Mouse (Mus musculus) heart, embryonic 12.5 days (tissue): ENCODE results near the gene Palld. TPM values are rescaled to one million over a fixed set of nuclear protein-coding genes. Genes with fewer than 3 reads are reported as not detected.

ENCODE experiments used
- ATAC-seq: fragments of 200-750 bp; cut with Nextera tagmentation; 2 replicates; pipeline ENCODE4 v1.8.0; 2017; ENCODE audit warnings: moderate TSS enrichment, moderate library complexity; ENCODE audit not compliant: insufficient number of reproducible peaks, low FRiP score
- H3K27ac ChIP-seq: fragments of 300-500 bp; sonication (generic); 2 replicates; pipeline ENCODE4 v1.5.1; 2016; ENCODE audit warnings: mild to moderate bottlenecking, moderate library complexity; ENCODE audit not compliant: poor library complexity, severe bottlenecking
- H3K27me3 ChIP-seq: fragments of 300-500 bp; sonication (generic); replicated peaks from 2 replicates; pipeline ENCODE4 v1.6.1; 2016; ENCODE audit warnings: mild to moderate bottlenecking, moderate library complexity
- H3K36me3 ChIP-seq: fragments of 300-500 bp; sonication (generic); 2 replicates; pipeline ENCODE4 v1.6.1; 2016; ENCODE audit warnings: mild to moderate bottlenecking, moderate library complexity
- H3K4me1 ChIP-seq: fragments of 300-500 bp; sonication (generic); replicated peaks from 2 replicates; pipeline ENCODE4 v1.6.1; 2016; ENCODE audit warnings: mild to moderate bottlenecking
- H3K4me2 ChIP-seq: fragments of 300-500 bp; sonication (generic); 2 replicates; pipeline ENCODE4 v1.6.1; 2016; ENCODE audit warnings: mild to moderate bottlenecking, moderate library complexity
- H3K4me3 ChIP-seq: fragments of 300-500 bp; sonication (generic); 2 replicates; pipeline ENCODE4 v1.5.1; 2016; ENCODE audit warnings: mild to moderate bottlenecking
- H3K9ac ChIP-seq: fragments of 300-500 bp; sonication (generic); 2 replicates; pipeline ENCODE4 v1.6.1; 2016; ENCODE audit warnings: mild to moderate bottlenecking, moderate library complexity
- H3K9me3 ChIP-seq: fragments of 300-500 bp; sonication (generic); replicated peaks from 2 replicates; pipeline ENCODE4 v1.6.1; 2016; ENCODE audit warnings: mild to moderate bottlenecking, moderate library complexity
- WGBS: fragments of 180-500 bp; shearing (Covaris S2); methylation state at CpG from one replicate; pipeline ENCODE4 v1.1.7; 2016; 5-methylcytosine and 5-hydroxymethylcytosine counted together
- polyA plus RNA-seq: library from polyadenylated mRNA; unstranded; fragments of >200 nt; fragmentation: Nextera tagmentation; extraction: Ambion mirVana; gene quantifications from 2 replicates; pipeline ENCODE4 v1.2.1, GENCODE M21; 2016

Gene Palld
- polyA plus RNA-seq, 1 experiment from 2014 or later: 208 TPM

- no peak overlapping the region for H3K27ac ChIP-seq
- no peak overlapping the region for H3K4me3 ChIP-seq
- no peak overlapping the region for H3K9ac ChIP-seq
- no peak for ATAC-seq
- H3K4me1 ChIP-seq: peaks cover 29% of the 10 kb centered on the region
- no peaks in the 10 kb centered on the region for H3K27me3 ChIP-seq
- H3K4me2 ChIP-seq: no peak overlapping the region
- 0 out of 2 replicates have a peak, but pooled peaks cover 8% of the 10 kb centered on the region for H3K36me3 ChIP-seq
- H3K9me3 ChIP-seq: no peaks in the 10 kb centered on the region
- 58% methylated on average over 5 of the region's 5 CpGs for WGBS
Measured at GRCm38 (mm10) chr8:61823157-61823556, 79.3 kb downstream of the Palld start.

DNA sequence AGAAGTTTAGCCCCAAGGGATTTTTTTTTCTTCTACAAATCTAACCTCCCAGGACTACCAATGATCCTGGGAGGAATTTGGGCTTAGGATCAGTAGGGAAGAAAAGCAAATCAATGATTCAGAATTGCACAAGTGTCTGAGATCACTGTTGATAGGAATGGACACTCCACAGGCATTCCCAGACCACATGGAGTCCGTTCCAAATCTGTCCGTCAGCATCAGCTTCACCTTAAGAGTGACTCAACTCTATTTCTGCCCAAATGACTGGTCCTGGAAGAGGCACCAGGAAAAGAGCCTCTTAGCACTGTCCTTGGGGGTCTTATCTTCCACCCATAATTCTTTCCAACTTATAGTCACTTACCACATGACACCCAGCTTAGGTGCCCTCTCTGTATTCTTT is 98.7 kb downstream of the Palld start:
- no peak overlapping the region for H3K4me2 ChIP-seq
- H3K27me3 ChIP-seq: no peaks in the 10 kb centered on the region
- no peaks in the 10 kb centered on the region for H3K9me3 ChIP-seq
- WGBS: 25% methylated on average over 2 of the region's 2 CpGs
- no peaks in the 10 kb centered on the region for H3K36me3 ChIP-seq
- no peak overlapping the region for H3K9ac ChIP-seq
- H3K4me3 ChIP-seq: no peak overlapping the region
- no peak for ATAC-seq
- H3K27ac ChIP-seq: 0 out of 2 replicates have a peak overlapping the region, but pooled peaks have one; percentile 28
- peaks cover 26% of the 10 kb centered on the region for H3K4me1 ChIP-seq

- Histone ChIP-seq H3K9me3 (no peaks in the 10 kb centered on the region), H3K27me3 (no peaks in the 10 kb centered on the region), H3K27ac (no peak overlapping the region), H3K4me2 (no peak overlapping the region), H3K4me1 (peaks cover 26% of the 10 kb centered on the region), H3K4me3 (no peak overlapping the region), H3K9ac (no peak overlapping the region), H3K36me3 (no peaks in the 10 kb centered on the region)
- ATAC-seq: no peak
- whole genome bisulfite sequencing: 67% methylated on average over 2 of the region's 2 CpGs
Measured at GRCm38 (mm10) chr8:61802840-61803239, 99.7 kb downstream of the Palld start.

- H3K27me3 ChIP-seq: no peaks in the 10 kb centered on the region
- H3K36me3 ChIP-seq: no peaks in the 10 kb centered on the region
- no peak for ATAC-seq
- WGBS: 88% methylated on average over 1 of the region's 1 CpGs
- no peak overlapping the region for H3K9ac ChIP-seq
- no peaks in the 10 kb centered on the region for H3K9me3 ChIP-seq
- H3K4me3 ChIP-seq: no peak overlapping the region
- H3K27ac ChIP-seq: no peak overlapping the region
- no peaks in the 10 kb centered on the region; the same call in 1 of the 2 replicates for H3K4me1 ChIP-seq
- no peak overlapping the region for H3K4me2 ChIP-seq
Measured at GRCm38 (mm10) chr8:61797391-61797947, 105.0 kb downstream of the Palld start.

DNA sequence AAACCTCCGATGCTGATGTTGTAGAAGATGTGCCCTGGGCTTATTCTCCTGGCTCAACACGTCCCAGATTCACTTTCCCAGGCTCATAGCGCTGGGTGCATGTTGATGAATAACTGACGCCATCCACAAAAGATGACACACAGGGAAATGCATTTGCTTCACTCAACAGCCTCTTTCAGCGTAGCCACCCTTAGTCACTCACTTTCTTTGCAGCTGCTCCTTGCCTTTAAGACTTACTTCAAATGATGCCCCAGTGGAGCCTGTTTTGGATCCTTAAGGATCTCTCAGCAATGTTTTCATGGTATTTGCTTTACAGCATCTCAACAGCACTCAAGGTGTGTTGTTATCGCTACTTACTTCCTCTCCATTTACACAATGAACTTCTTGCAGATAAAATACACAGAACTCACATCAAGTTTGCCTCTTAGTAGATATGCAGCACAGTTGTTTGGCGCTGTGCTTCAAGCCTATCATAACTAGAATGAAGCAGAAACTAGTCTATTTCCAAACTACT is 105.9 kb downstream of the Palld start:
- Histone ChIP-seq H3K9me3 (no peaks in the 10 kb centered on the region), H3K4me1 (no peaks in the 10 kb centered on the region; the same call in none of the 2 replicates), H3K4me3 (no peak overlapping the region), H3K9ac (no peak overlapping the region), H3K27me3 (no peaks in the 10 kb centered on the region), H3K4me2 (no peak overlapping the region), H3K27ac (no peak overlapping the region), H3K36me3 (no peaks in the 10 kb centered on the region)
- 78% methylated on average over 7 of the region's 7 CpGs for WGBS
- ATAC-seq: no peak

DNA sequence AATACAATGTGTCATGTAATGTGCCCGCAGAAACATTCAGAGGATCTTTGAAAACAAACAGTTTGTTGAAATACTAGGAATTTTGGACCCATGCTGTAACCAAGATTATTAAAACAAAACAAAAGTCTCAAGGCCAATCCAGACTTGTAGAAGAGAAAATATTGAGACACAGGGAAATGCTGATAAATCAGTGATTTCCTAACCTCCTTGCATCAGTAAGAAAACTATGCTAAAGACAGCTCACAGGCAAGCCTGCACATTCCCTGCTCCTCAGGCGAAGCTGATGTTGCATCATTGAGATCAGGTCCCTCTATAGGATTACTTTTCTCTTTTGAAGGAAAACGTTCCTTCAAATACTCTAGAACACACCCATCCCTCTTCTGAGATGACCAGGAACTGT is 112.5 kb downstream of the Palld start:
- Histone ChIP-seq H3K4me3 (no peak overlapping the region), H3K36me3 (no peaks in the 10 kb centered on the region), H3K27ac (no peak overlapping the region), H3K9me3 (no peaks in the 10 kb centered on the region), H3K4me1 (no peaks in the 10 kb centered on the region; the same call in 1 of the 2 replicates), H3K4me2 (no peak overlapping the region), H3K9ac (no peak overlapping the region), H3K27me3 (no peaks in the 10 kb centered on the region)
- 75% methylated on average over 3 of the region's 3 CpGs for WGBS
- ATAC-seq: no peak

DNA sequence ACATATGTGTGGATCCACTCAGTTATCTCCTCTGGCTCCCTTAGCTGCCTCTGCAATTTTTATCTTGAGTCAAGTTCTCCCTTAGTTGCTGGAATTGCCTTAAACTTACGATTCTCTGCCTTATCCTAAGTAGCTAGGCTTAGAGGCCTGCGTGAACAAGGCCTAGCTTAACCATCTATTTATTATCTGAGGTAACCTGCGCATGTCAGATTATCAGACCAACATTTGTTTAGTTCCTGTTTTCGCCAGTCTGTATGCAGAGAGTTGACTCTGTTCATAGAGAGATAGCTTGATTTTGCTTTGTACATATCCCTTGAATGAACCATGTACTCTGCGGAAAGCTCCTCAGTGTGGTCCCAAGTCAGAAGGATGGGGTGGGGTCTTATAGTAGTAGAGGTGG is 113.2 kb downstream of the Palld start:
- H3K27me3 ChIP-seq: no peaks in the 10 kb centered on the region

DNA sequence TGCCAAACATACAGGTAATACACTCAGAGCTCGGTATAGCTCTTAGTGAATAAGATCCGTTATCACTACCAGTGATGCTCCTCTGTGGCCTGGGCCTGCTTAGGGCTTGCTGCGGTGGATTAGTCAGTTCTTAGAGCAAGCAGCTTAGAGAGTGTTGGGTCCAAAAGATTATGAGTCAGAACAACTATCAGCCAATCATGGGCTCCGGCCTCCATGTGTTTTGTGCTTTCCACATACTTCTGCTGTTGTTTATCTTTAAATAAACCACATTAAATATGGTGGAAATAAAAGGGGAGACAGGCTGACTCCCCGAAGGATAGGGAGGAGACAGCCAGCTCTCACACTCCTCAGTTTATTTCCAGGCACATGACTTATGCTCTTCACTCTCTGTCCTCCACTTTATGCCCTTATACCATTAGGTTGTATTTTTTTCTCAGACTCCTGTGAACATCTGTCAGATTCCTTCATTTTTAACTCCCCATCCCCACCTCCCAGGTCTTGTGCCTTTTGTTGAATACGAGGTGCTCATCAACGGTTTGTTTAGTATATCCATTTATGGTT is 119.5 kb downstream of the Palld start:
- Histone ChIP-seq H3K4me3 (no peak overlapping the region), H3K27me3 (no peaks in the 10 kb centered on the region), H3K4me1 (peaks cover 24% of the 10 kb centered on the region), H3K36me3 (no peaks in the 10 kb centered on the region), H3K27ac (no peak overlapping the region), H3K4me2 (no peak overlapping the region), H3K9ac (no peak overlapping the region), H3K9me3 (no peaks in the 10 kb centered on the region)
- no peak for ATAC-seq
- WGBS: 82% methylated on average over 7 of the region's 7 CpGs

More for the DNA sequence above, 113.2 kb downstream of the Palld start:
- no peaks in the 10 kb centered on the region for H3K36me3 ChIP-seq
- ATAC-seq: no peak
- no peak overlapping the region for H3K4me3 ChIP-seq
- no peak overlapping the region for H3K27ac ChIP-seq
- H3K4me1 ChIP-seq: no peaks in the 10 kb centered on the region; the same call in 1 of the 2 replicates
- H3K4me2 ChIP-seq: no peak overlapping the region
- H3K9me3 ChIP-seq: no peaks in the 10 kb centered on the region
- WGBS: 87% methylated on average over 5 of the region's 5 CpGs
- no peak overlapping the region for H3K9ac ChIP-seq

DNA sequence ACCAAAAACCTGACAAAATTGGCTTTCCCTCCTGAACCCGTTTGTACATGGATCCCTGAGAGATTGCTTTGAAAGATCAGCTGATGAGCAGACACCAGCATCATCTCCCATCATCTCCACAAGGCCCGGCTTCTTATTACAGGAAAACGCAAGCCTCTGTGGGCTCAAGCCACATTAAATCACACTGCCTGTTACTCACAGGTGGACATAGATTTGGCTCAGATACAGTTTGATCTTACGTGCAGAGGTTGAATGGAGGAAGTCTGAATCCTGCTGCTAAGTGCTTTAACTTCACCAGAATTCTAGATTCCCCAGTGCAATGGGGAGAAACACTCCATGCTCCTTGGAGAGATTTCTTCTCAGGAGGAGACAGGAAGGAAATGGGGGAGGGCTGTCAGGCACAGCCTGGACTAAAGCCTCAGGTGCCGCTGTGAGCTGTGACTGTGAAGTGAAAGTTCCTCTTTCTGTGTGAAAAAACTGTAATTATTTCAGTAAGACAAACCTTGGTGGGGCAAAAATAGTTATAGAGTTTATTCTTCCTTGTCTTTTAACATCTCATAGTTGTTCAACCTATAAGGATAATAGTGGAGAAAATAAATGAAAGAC is 121.7 kb downstream of the Palld start:
- WGBS: 56% methylated on average over 5 of the region's 5 CpGs
- H3K9me3 ChIP-seq: no peaks in the 10 kb centered on the region
- no peaks in the 10 kb centered on the region for H3K27me3 ChIP-seq
- no peak overlapping the region for H3K9ac ChIP-seq
- no peaks in the 10 kb centered on the region for H3K36me3 ChIP-seq
- H3K27ac ChIP-seq: no peak overlapping the region
- no peak overlapping the region for H3K4me2 ChIP-seq
- H3K4me1 ChIP-seq: peaks cover 41% of the 10 kb centered on the region
- no peak overlapping the region for H3K4me3 ChIP-seq
- ATAC-seq: no peak

DNA sequence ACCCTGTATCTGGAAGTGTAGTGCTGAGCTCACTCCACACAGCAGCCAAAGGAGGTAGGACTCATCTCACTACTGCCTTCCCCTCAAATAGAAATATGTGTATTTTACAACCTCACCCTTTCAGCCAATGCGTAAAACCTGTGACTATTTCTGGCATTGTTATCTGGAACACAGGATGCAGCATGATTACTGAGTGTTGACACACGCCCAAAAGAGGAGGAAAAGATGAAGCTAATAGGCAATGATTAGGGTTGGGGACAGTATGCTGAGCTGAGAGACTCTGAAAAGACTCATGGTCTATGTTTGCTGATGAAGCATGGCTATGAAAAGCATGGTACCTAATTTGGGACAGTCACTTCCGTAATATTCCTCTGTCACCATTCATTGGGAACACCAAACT is 124.3 kb downstream of the Palld start:
- Histone ChIP-seq H3K4me2 (no peak overlapping the region), H3K36me3 (no peaks in the 10 kb centered on the region), H3K4me1 (peaks cover 58% of the 10 kb centered on the region), H3K9me3 (no peaks in the 10 kb centered on the region), H3K27ac (no peak overlapping the region), H3K9ac (no peak overlapping the region), H3K27me3 (no peaks in the 10 kb centered on the region), H3K4me3 (no peak overlapping the region)
- no peak for ATAC-seq
- 29% methylated on average over 3 of the region's 3 CpGs for WGBS

GRCm38 (mm10) chr8:61776560-61776959 is 125.9 kb downstream of the Palld start:
- peaks cover 60% of the 10 kb centered on the region for H3K4me1 ChIP-seq
- ATAC-seq: no peak
- no peak overlapping the region for H3K4me2 ChIP-seq

More at GRCm38 (mm10) chr8:61776560-61776959, 125.9 kb downstream of the Palld start:
- no peaks in the 10 kb centered on the region for H3K9me3 ChIP-seq
- no peaks in the 10 kb centered on the region for H3K27me3 ChIP-seq
- H3K4me3 ChIP-seq: no peak overlapping the region
- WGBS: 67% methylated on average over 9 of the region's 9 CpGs
- H3K36me3 ChIP-seq: 0 out of 2 replicates have a peak, but pooled peaks cover 3% of the 10 kb centered on the region
- no peak overlapping the region for H3K9ac ChIP-seq
- H3K27ac ChIP-seq: no peak overlapping the region
